Mouse (Mus musculus) kidney, embryonic 14.5 days (tissue): ENCODE data around the gene Fbxw13. TPM values are rescaled to one million over a fixed set of nuclear protein-coding genes. Genes with fewer than 3 reads are reported as not detected.
"Not testable (repeated sequence)": the region's sequence is repeated elsewhere in the genome, so short reads cannot be mapped to it uniquely, and the experiment has no call there.

ENCODE experiments used
- ATAC-seq: fragments of 200-750 bp; cut with Nextera tagmentation; 2 replicates; pipeline ENCODE4 v1.8.0; 2017; ENCODE audit warnings: moderate number of reproducible peaks, mild to moderate bottlenecking, moderate TSS enrichment, moderate library complexity; ENCODE audit not compliant: low FRiP score, low TSS enrichment
- H3K27ac ChIP-seq: fragments of 300-500 bp; sonication (generic); 2 replicates; pipeline ENCODE4 v1.5.1; 2014; ENCODE audit warnings: low read depth, mild to moderate bottlenecking, low read length, moderate library complexity, mixed read lengths
- H3K27me3 ChIP-seq: fragments of 300-500 bp; sonication (generic); 2 replicates; pipeline ENCODE4 v1.6.1; 2014; ENCODE audit warnings: mild to moderate bottlenecking, low read length; ENCODE audit not compliant: control insufficient read depth, insufficient read depth
- H3K36me3 ChIP-seq: fragments of 300-500 bp; sonication (generic); 2 replicates; pipeline ENCODE4 v1.6.1; 2014; ENCODE audit warnings: low read length, mixed read lengths; ENCODE audit not compliant: control insufficient read depth, insufficient read depth
- H3K4me1 ChIP-seq: fragments of 300-500 bp; sonication (generic); 2 replicates; pipeline ENCODE4 v1.6.1; 2014; ENCODE audit warnings: low read length, mixed read lengths; ENCODE audit not compliant: control insufficient read depth, insufficient read depth
- H3K4me2 ChIP-seq: fragments of 300-500 bp; sonication (generic); replicated peaks from 2 replicates; pipeline ENCODE4 v1.6.1; 2014; ENCODE audit warnings: low read depth, mild to moderate bottlenecking, low read length
- H3K4me3 ChIP-seq: fragments of 300-500 bp; sonication (generic); 2 replicates; pipeline ENCODE4 v1.5.1; 2014; ENCODE audit warnings: mild to moderate bottlenecking, low read length
- H3K9ac ChIP-seq: fragments of 300-500 bp; sonication (generic); 2 replicates; pipeline ENCODE4 v1.6.1; 2014; ENCODE audit warnings: low read depth, mild to moderate bottlenecking, low read length, moderate library complexity
- H3K9me3 ChIP-seq: fragments of 300-500 bp; sonication (generic); 2 replicates; pipeline ENCODE4 v1.6.1; 2016; ENCODE audit warnings: low read length; ENCODE audit not compliant: control insufficient read depth
- WGBS: fragments of 180-500 bp; shearing (Covaris S2); extraction: QIAGEN DNeasy Blood & Tissue Kit; methylation state at CpG from one replicate; pipeline ENCODE4 v1.1.7; 2014; 5-methylcytosine and 5-hydroxymethylcytosine counted together
- polyA plus RNA-seq: library from polyadenylated mRNA; unstranded; fragments of >200 nt; fragmentation: Nextera tagmentation; extraction: Ambion mirVana; gene quantifications from 2 replicates; pipeline ENCODE4 v1.2.1, GENCODE M21; 2014

Gene Fbxw13
- polyA plus RNA-seq = not detected in 2 replicates

GRCm38 (mm10) chr9:109195875-109196274 lies at the start of gene Fbxw13:
Gene Fbxw13, minus strand, starts transcription at chr9:109195975.
- H3K4me1 ChIP-seq, H3K27ac ChIP-seq, H3K9me3 ChIP-seq, H3K9ac ChIP-seq, H3K4me2 ChIP-seq, ATAC-seq, H3K27me3 ChIP-seq, H3K4me3 ChIP-seq, H3K36me3 ChIP-seq: not testable (repeated sequence)
- WGBS = 85% methylated on average over 3 of the region's 3 CpGs

GRCm38 (mm10) chr9:109234654-109235053 lies 38.9 kb upstream of the Fbxw13 start, which contains the start of gene Fbxw20:
Gene Fbxw20, minus strand, starts transcription at chr9:109234754.
- 88% methylated on average over 1 of the region's 1 CpGs for WGBS
- H3K4me2 ChIP-seq = no peak within 1 kb of the TSS
- H3K4me3 ChIP-seq = no peak within 1 kb of the TSS
- H3K9ac ChIP-seq = no peak within 1 kb of the TSS
- no peak for ATAC-seq
- H3K27me3 ChIP-seq = no peaks in the 10 kb centered on the region
- H3K27ac ChIP-seq = no peak within 1 kb of the TSS
- H3K4me1 ChIP-seq = no peaks in the 10 kb centered on the region
- H3K9me3 ChIP-seq = no peaks in the 10 kb centered on the region
- H3K36me3 ChIP-seq = no peaks in the 10 kb centered on the region

- no peaks in the 10 kb centered on the region for H3K9me3 ChIP-seq
- WGBS = 67% methylated on average over 6 of the region's 6 CpGs
- H3K27me3 ChIP-seq = no peaks in the 10 kb centered on the region
- H3K9ac ChIP-seq = no peak overlapping the region
- no peak overlapping the region for H3K4me3 ChIP-seq
- no peak overlapping the region for H3K4me2 ChIP-seq
- no peaks in the 10 kb centered on the region for H3K4me1 ChIP-seq
- no peaks in the 10 kb centered on the region for H3K36me3 ChIP-seq
- H3K27ac ChIP-seq = no peak overlapping the region
- ATAC-seq = no peak
Observed at GRCm38 (mm10) chr9:109218449-109218848, 22.7 kb upstream of the Fbxw13 start.

- not testable (repeated sequence) for H3K36me3 ChIP-seq, H3K9ac ChIP-seq, H3K27ac ChIP-seq, H3K9me3 ChIP-seq, H3K27me3 ChIP-seq, H3K4me2 ChIP-seq, H3K4me3 ChIP-seq, H3K4me1 ChIP-seq, ATAC-seq
- WGBS = 69% methylated on average over 1 of the region's 1 CpGs
Observed at GRCm38 (mm10) chr9:109201347-109201746, 5.6 kb upstream of the Fbxw13 start.

- H3K36me3 ChIP-seq = no peaks in the 10 kb centered on the region
- H3K9me3 ChIP-seq = no peaks in the 10 kb centered on the region
- no peak overlapping the region for H3K4me2 ChIP-seq
- H3K27ac ChIP-seq = no peak overlapping the region
- WGBS = 96% methylated on average over 1 of the region's 1 CpGs
- no peaks in the 10 kb centered on the region for H3K4me1 ChIP-seq
- no peak overlapping the region for H3K4me3 ChIP-seq
- no peak for ATAC-seq
- H3K27me3 ChIP-seq = no peaks in the 10 kb centered on the region
- H3K9ac ChIP-seq = no peak overlapping the region
Observed at GRCm38 (mm10) chr9:109200349-109200748, 4.6 kb upstream of the Fbxw13 start.

GRCm38 (mm10) chr9:109199353-109199752 lies 3.6 kb upstream of the Fbxw13 start:
- no peak for ATAC-seq
- H3K27ac ChIP-seq = no peak overlapping the region

GRCm38 (mm10) chr9:109177208-109177607 lies 18.6 kb downstream of the Fbxw13 start:
- WGBS = 71% methylated on average over 1 of the region's 1 CpGs
- no peak overlapping the region for H3K9ac ChIP-seq

More at GRCm38 (mm10) chr9:109199353-109199752, 3.6 kb upstream of the Fbxw13 start:
- no peak overlapping the region for H3K4me2 ChIP-seq
- H3K9ac ChIP-seq = no peak overlapping the region
- H3K4me3 ChIP-seq = no peak overlapping the region
- no peaks in the 10 kb centered on the region for H3K27me3 ChIP-seq
- 69% methylated on average over 1 of the region's 1 CpGs for WGBS
- no peaks in the 10 kb centered on the region for H3K36me3 ChIP-seq
- H3K9me3 ChIP-seq = no peaks in the 10 kb centered on the region
- H3K4me1 ChIP-seq = no peaks in the 10 kb centered on the region

GRCm38 (mm10) chr9:109176301-109176700 lies 19.5 kb downstream of the Fbxw13 start:
- Histone ChIP-seq H3K4me1 (no peaks in the 10 kb centered on the region), H3K36me3 (no peaks in the 10 kb centered on the region), H3K9ac (no peak overlapping the region), H3K27ac (no peak overlapping the region), H3K9me3 (peaks cover 8% of the 10 kb centered on the region; the same call in 1 of the 2 replicates), H3K4me3 (no peak overlapping the region), H3K27me3 (no peaks in the 10 kb centered on the region), H3K4me2 (no peak overlapping the region)
- WGBS = 92% methylated on average over 1 of the region's 1 CpGs
- no peak for ATAC-seq

More at GRCm38 (mm10) chr9:109177208-109177607, 18.6 kb downstream of the Fbxw13 start:
- Histone ChIP-seq H3K27ac (no peak overlapping the region), H3K36me3 (no peaks in the 10 kb centered on the region), H3K4me2 (no peak overlapping the region), H3K9me3 (peaks cover 8% of the 10 kb centered on the region; the same call in 1 of the 2 replicates), H3K4me1 (no peaks in the 10 kb centered on the region), H3K27me3 (no peaks in the 10 kb centered on the region), H3K4me3 (no peak overlapping the region)
- no peak for ATAC-seq

- Histone ChIP-seq H3K27me3 (no peaks in the 10 kb centered on the region), H3K4me3 (no peak overlapping the region), H3K27ac (no peak overlapping the region), H3K9me3 (no peaks in the 10 kb centered on the region), H3K4me1 (no peaks in the 10 kb centered on the region), H3K4me2 (no peak overlapping the region), H3K9ac (no peak overlapping the region), H3K36me3 (no peaks in the 10 kb centered on the region)
- ATAC-seq = no peak
Observed at GRCm38 (mm10) chr9:109167316-109167715, 28.5 kb downstream of the Fbxw13 start.
